Mouse (Mus musculus): ENCODE measurements around the gene Gfer. TPM values are rescaled to one million over a fixed set of nuclear protein-coding genes. Genes with fewer than 3 reads are reported as not detected.
A peak's percentile ranks its signal among the peaks of the same experiment; 100 is the strongest.
"Not testable (repeated sequence)": the region's sequence is repeated elsewhere in the genome, so short reads cannot be mapped to it uniquely, and the experiment has no call there.

Gfer gene
- polyA plus RNA-seq, 1 experiment, result 9.0 TPM

GRCm38 (mm10) chr17:24674277-24674676 lies 21.7 kb downstream of the Gfer start:
- Histone ChIP-seq H3K27me3 (ENCODE audit: control insufficient read depth) (no peaks in the 10 kb centered on the region), H3K9me3 (ENCODE audit: control insufficient read depth, low read length) (no peaks in the 10 kb centered on the region), H3K4me3 (replicated peaks) (no peak overlapping the region), H3K4me1 (ENCODE audit: control insufficient read depth) (peaks cover 66% of the 10 kb centered on the region), H3K36me3 (ENCODE audit: control insufficient read depth) (peaks cover 61% of the 10 kb centered on the region)
- no peak for TF ChIP-seq GATA1 (IDR thresholded peaks at IDR 0.05; ENCODE audit: low read length)
- TF ChIP-seq TAL1 (IDR thresholded peaks at IDR 0.05; ENCODE audit: low read length), result no peak

- H3K4me3 ChIP-seq (replicated peaks), result peak overlapping the region; percentile 12
- TF ChIP-seq TAL1 (IDR thresholded peaks at IDR 0.05; ENCODE audit: low read length), result no peak
- TF ChIP-seq GATA1 (IDR thresholded peaks at IDR 0.05; ENCODE audit: low read length), result no peak
- peaks cover 40% of the 10 kb centered on the region for H3K36me3 ChIP-seq (ENCODE audit: control insufficient read depth)
- H3K4me1 ChIP-seq (ENCODE audit: control insufficient read depth), result peaks cover 70% of the 10 kb centered on the region
- no peaks in the 10 kb centered on the region for H3K9me3 ChIP-seq (ENCODE audit: control insufficient read depth, low read length)
- no peaks in the 10 kb centered on the region for H3K27me3 ChIP-seq (ENCODE audit: control insufficient read depth)
Observed at GRCm38 (mm10) chr17:24672141-24672540, 23.8 kb downstream of the Gfer start.

GRCm38 (mm10) chr17:24671346-24671745 lies 24.6 kb downstream of the Gfer start:
- peak overlapping the region; percentile 100 for H3K4me3 ChIP-seq (replicated peaks)
- H3K4me1 ChIP-seq (ENCODE audit: control insufficient read depth), result peaks cover 66% of the 10 kb centered on the region

GRCm38 (mm10) chr17:24670246-24670844 lies 25.6 kb downstream of the Gfer start:
- Histone ChIP-seq H3K36me3 (ENCODE audit: control insufficient read depth) (peaks cover 24% of the 10 kb centered on the region), H3K27me3 (ENCODE audit: control insufficient read depth) (no peaks in the 10 kb centered on the region), H3K4me3 (replicated peaks) (peak overlapping the region; percentile 100), H3K4me1 (ENCODE audit: control insufficient read depth) (peaks cover 60% of the 10 kb centered on the region), H3K9me3 (ENCODE audit: control insufficient read depth, low read length) (no peaks in the 10 kb centered on the region)
- TF ChIP-seq TAL1 (IDR thresholded peaks at IDR 0.05; ENCODE audit: low read length), result no peak
- no peak for TF ChIP-seq GATA1 (IDR thresholded peaks at IDR 0.05; ENCODE audit: low read length)

More at GRCm38 (mm10) chr17:24671346-24671745, 24.6 kb downstream of the Gfer start:
- no peaks in the 10 kb centered on the region for H3K27me3 ChIP-seq (ENCODE audit: control insufficient read depth)
- no peaks in the 10 kb centered on the region for H3K9me3 ChIP-seq (ENCODE audit: control insufficient read depth, low read length)
- TF ChIP-seq TAL1 (IDR thresholded peaks at IDR 0.05; ENCODE audit: low read length) (no peak), GATA1 (IDR thresholded peaks at IDR 0.05; ENCODE audit: low read length) (no peak)
- peaks cover 32% of the 10 kb centered on the region for H3K36me3 ChIP-seq (ENCODE audit: control insufficient read depth)

DNA sequence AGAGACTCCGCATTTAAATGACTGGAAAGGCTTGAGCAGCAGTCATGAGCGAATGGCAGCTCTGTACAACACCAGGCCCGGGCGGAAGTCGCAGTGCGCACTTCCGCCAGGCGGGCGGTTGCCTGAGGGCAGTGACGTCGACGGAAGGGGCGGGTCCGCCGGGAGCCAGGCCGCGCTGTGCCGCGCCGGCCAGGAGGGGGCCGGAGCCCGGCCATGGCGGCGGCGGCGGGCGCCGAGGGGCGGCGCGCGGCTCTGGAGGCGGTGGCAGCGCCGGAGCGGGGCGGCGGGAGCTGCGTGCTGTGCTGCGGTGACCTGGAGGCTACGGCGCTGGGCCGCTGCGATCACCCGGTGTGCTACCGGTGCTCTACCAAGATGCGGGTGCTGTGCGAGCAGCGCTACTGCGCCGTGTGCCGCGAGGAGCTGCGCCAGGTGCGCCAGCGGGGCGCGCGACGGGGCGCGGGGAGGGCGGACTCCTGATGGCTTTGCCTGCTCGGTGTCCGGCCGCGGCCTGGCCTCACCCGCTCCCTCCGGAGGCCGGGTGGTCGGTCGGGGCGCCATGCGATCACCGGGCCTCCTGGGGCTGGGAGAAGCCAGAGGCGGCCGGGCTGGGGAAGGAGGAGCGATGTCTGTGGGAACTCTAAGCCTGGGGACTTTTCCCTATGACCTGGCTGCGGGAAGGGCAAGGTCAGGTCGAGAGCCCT lies 26.3 kb downstream of the Gfer start, which contains the start of gene Zfp598:
Gene Zfp598, plus strand, starts transcription at position 143 of the 701 bp plus-strand sequence.
- Histone ChIP-seq H3K9me3 (ENCODE audit: control insufficient read depth, low read length) (no peaks in the 10 kb centered on the region), H3K4me1 (ENCODE audit: control insufficient read depth) (peaks cover 59% of the 10 kb centered on the region), H3K4me3 (replicated peaks) (peak within 1 kb of the TSS; percentile 100), H3K36me3 (ENCODE audit: control insufficient read depth) (peaks cover 22% of the 10 kb centered on the region), H3K27me3 (ENCODE audit: control insufficient read depth) (no peaks in the 10 kb centered on the region)
- TF ChIP-seq TAL1 (IDR thresholded peaks at IDR 0.05; ENCODE audit: low read length) (no peak), GATA1 (IDR thresholded peaks at IDR 0.05; ENCODE audit: low read length) (no peak)

DNA sequence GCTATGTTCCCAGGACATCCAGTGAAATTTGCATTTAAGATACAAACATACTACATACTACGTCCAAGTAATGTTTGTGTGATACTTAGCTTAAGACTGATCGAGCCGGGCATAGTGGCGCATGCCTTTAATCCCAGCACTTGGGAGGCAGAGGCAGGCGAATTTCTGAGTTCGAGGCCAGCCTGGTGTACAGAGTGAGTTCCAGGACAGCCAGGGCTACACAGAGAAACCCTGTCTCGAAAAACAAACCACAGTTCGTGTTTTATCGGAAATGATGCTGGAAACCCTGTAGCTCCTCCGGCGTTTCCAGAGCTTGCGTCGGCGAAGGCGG lies 26.8 kb downstream of the Gfer start:
- not testable (repeated sequence) for H3K9me3 ChIP-seq (ENCODE audit: control insufficient read depth, low read length); H3K27me3 ChIP-seq (ENCODE audit: control insufficient read depth)
- peaks cover 56% of the 10 kb centered on the region for H3K4me1 ChIP-seq (ENCODE audit: control insufficient read depth)
- H3K36me3 ChIP-seq (ENCODE audit: control insufficient read depth), result peaks cover 20% of the 10 kb centered on the region
- peak overlapping the region; percentile 100 for H3K4me3 ChIP-seq (replicated peaks)

- TF ChIP-seq TAL1 (IDR thresholded peaks at IDR 0.05; ENCODE audit: low read length), result no peak
- Histone ChIP-seq H3K4me1 (ENCODE audit: control insufficient read depth) (peaks cover 44% of the 10 kb centered on the region), H3K27me3 (ENCODE audit: control insufficient read depth) (peaks cover 2% of the 10 kb centered on the region; the same call in 1 of the 2 replicates), H3K9me3 (ENCODE audit: control insufficient read depth, low read length) (no peaks in the 10 kb centered on the region), H3K4me3 (replicated peaks) (no peak overlapping the region), H3K36me3 (ENCODE audit: control insufficient read depth) (peaks cover 7% of the 10 kb centered on the region)
Observed at GRCm38 (mm10) chr17:24667416-24667815, 28.5 kb downstream of the Gfer start.

- H3K36me3 ChIP-seq (ENCODE audit: control insufficient read depth); H3K4me3 ChIP-seq (replicated peaks); H3K9me3 ChIP-seq (ENCODE audit: control insufficient read depth, low read length); H3K27me3 ChIP-seq (ENCODE audit: control insufficient read depth): not testable (repeated sequence)
- H3K4me1 ChIP-seq (ENCODE audit: control insufficient read depth), result peaks cover 40% of the 10 kb centered on the region
Observed at GRCm38 (mm10) chr17:24667011-24667410, 28.9 kb downstream of the Gfer start.

GRCm38 (mm10) chr17:24658017-24658758 lies 37.8 kb downstream of the Gfer start, which contains the start of gene Npw:
Gene Npw (minus strand): TSS chr17:24658457.
- H3K9me3 ChIP-seq (ENCODE audit: control insufficient read depth, low read length), result no peaks in the 10 kb centered on the region
- no peaks in the 10 kb centered on the region for H3K36me3 ChIP-seq (ENCODE audit: control insufficient read depth)
- H3K4me1 ChIP-seq (ENCODE audit: control insufficient read depth), result peaks cover 9% of the 10 kb centered on the region
- no peak within 1 kb of the TSS for H3K4me3 ChIP-seq (replicated peaks)
- no peak for TF ChIP-seq GATA1 (IDR thresholded peaks at IDR 0.05; ENCODE audit: low read length)
- no peak for TF ChIP-seq TAL1 (IDR thresholded peaks at IDR 0.05; ENCODE audit: low read length)
- peaks cover 53% of the 10 kb centered on the region for H3K27me3 ChIP-seq (ENCODE audit: control insufficient read depth)

All from erythroblast, embryonic 14.5 days (primary cell).